Mouse (Mus musculus) limb, embryonic 15.5 days (tissue): ENCODE results near the gene Gm10134. TPM values are rescaled to one million over a fixed set of nuclear protein-coding genes. Genes with fewer than 3 reads are reported as not detected.
A peak's percentile ranks its signal among the peaks of the same experiment; 100 is the strongest.

Experiments
- ATAC-seq: fragments of 200-750 bp; cut with Nextera tagmentation; 2 replicates; pipeline ENCODE4 v1.8.0; 2017; ENCODE audit warnings: low read depth, moderate TSS enrichment; ENCODE audit not compliant: insufficient number of reproducible peaks, low FRiP score, low TSS enrichment
- H3K27ac ChIP-seq: fragments of 300-500 bp; sonication (generic); 2 replicates; pipeline ENCODE4 v1.5.1; 2015; ENCODE audit warnings: moderate library complexity, mild to moderate bottlenecking, inconsistent platforms
- H3K27me3 ChIP-seq: fragments of 300-500 bp; sonication (generic); 2 replicates; pipeline ENCODE4 v1.6.1; 2015; ENCODE audit warnings: inconsistent platforms
- H3K36me3 ChIP-seq: fragments of 300-500 bp; sonication (generic); 2 replicates; pipeline ENCODE4 v1.6.1; 2015; ENCODE audit warnings: inconsistent platforms
- H3K4me1 ChIP-seq: fragments of 300-500 bp; sonication (generic); 2 replicates; pipeline ENCODE4 v1.6.1; 2015; ENCODE audit warnings: inconsistent platforms
- H3K4me2 ChIP-seq: fragments of 300-500 bp; sonication (generic); 2 replicates; pipeline ENCODE4 v1.6.1; 2015; ENCODE audit warnings: mild to moderate bottlenecking, inconsistent platforms
- H3K4me3 ChIP-seq: fragments of 300-500 bp; sonication (generic); 2 replicates; pipeline ENCODE4 v1.5.1; 2015; ENCODE audit warnings: mild to moderate bottlenecking, inconsistent platforms
- H3K9ac ChIP-seq: fragments of 300-500 bp; sonication (generic); 2 replicates; pipeline ENCODE4 v1.6.1; 2015; ENCODE audit warnings: inconsistent platforms
- H3K9me3 ChIP-seq: fragments of 300-500 bp; sonication (generic); 2 replicates; pipeline ENCODE4 v1.6.1; 2016; ENCODE audit warnings: inconsistent platforms
- WGBS: fragments of 180-500 bp; shearing (Covaris S2); methylation state at CpG from one replicate; pipeline ENCODE4 v1.1.7; 2015; 5-methylcytosine and 5-hydroxymethylcytosine counted together
- polyA plus RNA-seq: library from polyadenylated mRNA; unstranded; fragments of >200 nt; fragmentation: Nextera tagmentation; extraction: Ambion mirVana; gene quantifications from 2 replicates; pipeline ENCODE4 v1.2.1, GENCODE M21; 2015

The Gm10134 gene
- polyA plus RNA-seq, 1 experiment from 2014 or later: 1.9 TPM

- Histone ChIP-seq H3K27ac (peak overlapping the region; percentile 87), H3K9ac (no peak overlapping the region), H3K36me3 (peaks cover 3% of the 10 kb centered on the region), H3K4me3 (peak overlapping the region; percentile 84), H3K4me1 (peaks cover 83% of the 10 kb centered on the region), H3K9me3 (no peaks in the 10 kb centered on the region), H3K27me3 (no peaks in the 10 kb centered on the region), H3K4me2 (peak overlapping the region; percentile 76; the same call in 1 of the 2 replicates)
- no peak for ATAC-seq
- 26% methylated on average over 7 of the region's 7 CpGs for WGBS
These were observed 29.8 kb downstream of the Gm10134 start for GRCm38 (mm10) chr2:28535650-28536049.

GRCm38 (mm10) chr2:28536166-28536565, 30.3 kb downstream of the Gm10134 start:
- Histone ChIP-seq H3K27ac (peak overlapping the region; percentile 87), H3K27me3 (no peaks in the 10 kb centered on the region), H3K9ac (no peak overlapping the region), H3K36me3 (peaks cover 6% of the 10 kb centered on the region), H3K4me2 (peak overlapping the region; percentile 76; the same call in 1 of the 2 replicates), H3K4me3 (no peak overlapping the region), H3K9me3 (no peaks in the 10 kb centered on the region), H3K4me1 (peaks cover 80% of the 10 kb centered on the region)
- 39% methylated on average over 4 of the region's 4 CpGs for WGBS
- no peak for ATAC-seq

GRCm38 (mm10) chr2:28536766-28537633, 31.1 kb downstream of the Gm10134 start:
- Histone ChIP-seq H3K9ac (no peak overlapping the region), H3K36me3 (peaks cover 14% of the 10 kb centered on the region), H3K4me3 (no peak overlapping the region), H3K27me3 (no peaks in the 10 kb centered on the region), H3K4me1 (peaks cover 80% of the 10 kb centered on the region), H3K27ac (peak overlapping the region; percentile 87; the same call in 1 of the 2 replicates), H3K4me2 (no peak overlapping the region), H3K9me3 (no peaks in the 10 kb centered on the region)
- WGBS: 75% methylated on average over 11 of the region's 11 CpGs
- no peak for ATAC-seq

- 51% methylated on average over 4 of the region's 4 CpGs for WGBS
- Histone ChIP-seq H3K4me1 (peaks cover 74% of the 10 kb centered on the region), H3K4me3 (no peak overlapping the region), H3K27me3 (no peaks in the 10 kb centered on the region), H3K9ac (no peak overlapping the region), H3K9me3 (no peaks in the 10 kb centered on the region), H3K27ac (no peak overlapping the region), H3K4me2 (no peak overlapping the region), H3K36me3 (peaks cover 20% of the 10 kb centered on the region)
- no peak for ATAC-seq
These were observed 31.7 kb downstream of the Gm10134 start for GRCm38 (mm10) chr2:28537634-28537920.

GRCm38 (mm10) chr2:28537995-28538816, 32.3 kb downstream of the Gm10134 start:
- Histone ChIP-seq H3K27ac (peak overlapping the region; percentile 78), H3K4me3 (no peak overlapping the region), H3K9me3 (no peaks in the 10 kb centered on the region), H3K27me3 (no peaks in the 10 kb centered on the region), H3K9ac (no peak overlapping the region), H3K4me2 (no peak overlapping the region), H3K36me3 (peaks cover 25% of the 10 kb centered on the region), H3K4me1 (peaks cover 68% of the 10 kb centered on the region)
- no peak for ATAC-seq
- WGBS: 71% methylated on average over 8 of the region's 8 CpGs

GRCm38 (mm10) chr2:28538817-28539128, 32.9 kb downstream of the Gm10134 start:
- no peak overlapping the region for H3K4me2 ChIP-seq
- H3K9ac ChIP-seq: no peak overlapping the region
- ATAC-seq: no peak; the same call in 1 of the 2 replicates

GRCm38 (mm10) chr2:28539206-28539605, 33.3 kb downstream of the Gm10134 start:
- WGBS: 38% methylated on average over 7 of the region's 7 CpGs
- no peak overlapping the region for H3K4me2 ChIP-seq

More at GRCm38 (mm10) chr2:28538817-28539128, 32.9 kb downstream of the Gm10134 start:
- Histone ChIP-seq H3K27ac (peak overlapping the region; percentile 78), H3K27me3 (no peaks in the 10 kb centered on the region), H3K4me1 (peaks cover 62% of the 10 kb centered on the region), H3K36me3 (peaks cover 31% of the 10 kb centered on the region), H3K4me3 (no peak overlapping the region), H3K9me3 (no peaks in the 10 kb centered on the region)
- WGBS: 47% methylated on average over 1 of the region's 1 CpGs

GRCm38 (mm10) chr2:28539949-28540348, 34.1 kb downstream of the Gm10134 start:
- no peak overlapping the region for H3K9ac ChIP-seq
- H3K27ac ChIP-seq: peak overlapping the region; percentile 78; the same call in 1 of the 2 replicates
- peaks cover 42% of the 10 kb centered on the region for H3K36me3 ChIP-seq
- peaks cover 51% of the 10 kb centered on the region for H3K4me1 ChIP-seq
- H3K4me3 ChIP-seq: no peak overlapping the region
- H3K27me3 ChIP-seq: no peaks in the 10 kb centered on the region
- no peak overlapping the region for H3K4me2 ChIP-seq
- WGBS: 70% methylated on average over 2 of the region's 2 CpGs
- no peaks in the 10 kb centered on the region for H3K9me3 ChIP-seq
- no peak for ATAC-seq

More at GRCm38 (mm10) chr2:28539206-28539605, 33.3 kb downstream of the Gm10134 start:
- Histone ChIP-seq H3K36me3 (peaks cover 35% of the 10 kb centered on the region), H3K9me3 (no peaks in the 10 kb centered on the region), H3K4me1 (peaks cover 58% of the 10 kb centered on the region), H3K9ac (no peak overlapping the region), H3K4me3 (no peak overlapping the region), H3K27ac (peak overlapping the region; percentile 78), H3K27me3 (no peaks in the 10 kb centered on the region)
- ATAC-seq: peak; percentile 51; the same call in 1 of the 2 replicates

- H3K27ac ChIP-seq: no peak overlapping the region
- H3K4me1 ChIP-seq: peaks cover 43% of the 10 kb centered on the region
- no peak for ATAC-seq
- 83% methylated on average over 8 of the region's 8 CpGs for WGBS
- H3K4me2 ChIP-seq: no peak overlapping the region
- H3K9me3 ChIP-seq: no peaks in the 10 kb centered on the region
- no peak overlapping the region for H3K4me3 ChIP-seq
- no peaks in the 10 kb centered on the region for H3K27me3 ChIP-seq
- no peak overlapping the region for H3K9ac ChIP-seq
- H3K36me3 ChIP-seq: peaks cover 50% of the 10 kb centered on the region
These were observed 34.8 kb downstream of the Gm10134 start for GRCm38 (mm10) chr2:28540587-28541227.

GRCm38 (mm10) chr2:28543894-28544293, 38.0 kb downstream of the Gm10134 start:
- H3K27ac ChIP-seq: no peak overlapping the region

GRCm38 (mm10) chr2:28545976-28546375, 40.1 kb downstream of the Gm10134 start:
- no peak for ATAC-seq
- Histone ChIP-seq H3K9me3 (no peaks in the 10 kb centered on the region), H3K36me3 (peaks cover 92% of the 10 kb centered on the region), H3K4me3 (no peak overlapping the region), H3K4me2 (no peak overlapping the region), H3K9ac (no peak overlapping the region), H3K27ac (no peak overlapping the region), H3K4me1 (peaks cover 4% of the 10 kb centered on the region; the same call in 1 of the 2 replicates), H3K27me3 (no peaks in the 10 kb centered on the region)

More at GRCm38 (mm10) chr2:28543894-28544293, 38.0 kb downstream of the Gm10134 start:
- Histone ChIP-seq H3K4me2 (no peak overlapping the region), H3K36me3 (peaks cover 77% of the 10 kb centered on the region), H3K27me3 (no peaks in the 10 kb centered on the region), H3K9me3 (no peaks in the 10 kb centered on the region), H3K4me3 (no peak overlapping the region), H3K4me1 (peaks cover 17% of the 10 kb centered on the region), H3K9ac (no peak overlapping the region)
- 86% methylated on average over 8 of the region's 8 CpGs for WGBS
- ATAC-seq: no peak
